Mouse (Mus musculus) heart, postnatal 36 days (tissue): ENCODE measurements at regions not wholly inside any gene's neighbourhood (a gene's known extent, or its start where the extent isn't known, plus 50 kb on each side); places are given as distances from the start of the nearest gene placed in this dataset.

ENCODE experiments used
- DNase-seq, 2 experiments: peaks; one replicate each; pipeline ENCODE4 v3.0.0; 2021 to 2022
- intact Hi-C: fragments of 180-260 bp; cut with DNase I; formaldehyde crosslinking; loops from one replicate; pipeline ENCODE4 v1.15.1; 2025

GRCm38 (mm10) chr5:91841066-91841465 lies 121.8 kb downstream of the Rchy1 start:
- no peak for DNase-seq
- intact Hi-C loops, result no loop called here

GRCm38 (mm10) chr5:91828481-91828880 lies 134.4 kb downstream of the Rchy1 start:
- DNase-seq, result no peak
- intact Hi-C loops, result no loop called here

- intact Hi-C loops, result no loop called here
- no peak for DNase-seq
These were observed 136.2 kb downstream of the Rchy1 start for GRCm38 (mm10) chr5:91826636-91827035.

GRCm38 (mm10) chr5:91822844-91823576 lies 139.9 kb downstream of the Rchy1 start:
- no peak for DNase-seq
- intact Hi-C loops, result no loop called here

- intact Hi-C loops, result loop anchor here (10.0 kb wide), 1 partner anchor 944 kb away; no protein-coding TSS in a partner anchor
- DNase-seq, result no peak
These were observed 144.1 kb downstream of the Rchy1 start for GRCm38 (mm10) chr5:91818800-91819199.

- intact Hi-C loops, result loop anchor here (10.0 kb wide), 1 partner anchor 943 kb away; no protein-coding TSS in a partner anchor
- no peak for DNase-seq
These were observed 144.7 kb downstream of the Rchy1 start for GRCm38 (mm10) chr5:91818195-91818594.

- DNase-seq, result no peak
These were observed 146.4 kb downstream of the Rchy1 start for GRCm38 (mm10) chr5:91816376-91816950.

GRCm38 (mm10) chr5:91814956-91815355 lies 147.9 kb downstream of the Rchy1 start:
- no peak for DNase-seq
- intact Hi-C loops, result loop anchor here (10.0 kb wide), 1 partner anchor 940 kb away; no protein-coding TSS in a partner anchor

More at GRCm38 (mm10) chr5:91816376-91816950, 146.4 kb downstream of the Rchy1 start:
- intact Hi-C loops, result loop anchor here (10.0 kb wide), 1 partner anchor 942 kb away; no protein-coding TSS in a partner anchor

GRCm38 (mm10) chr5:91814417-91814762 lies 148.5 kb downstream of the Rchy1 start:
- intact Hi-C loops, result loop anchor here (10.0 kb wide), 1 partner anchor 940 kb away; no protein-coding TSS in a partner anchor

GRCm38 (mm10) chr5:91813547-91814416 lies 149.1 kb downstream of the Rchy1 start:
- DNase-seq, result no peak
- intact Hi-C loops, result loop anchor here (10.0 kb wide), 1 partner anchor 939 kb away; no protein-coding TSS in a partner anchor

More at GRCm38 (mm10) chr5:91814417-91814762, 148.5 kb downstream of the Rchy1 start:
- no peak for DNase-seq

- no peak for DNase-seq
- intact Hi-C loops, result no loop called here
These were observed 155.5 kb downstream of the Rchy1 start for GRCm38 (mm10) chr5:91807070-91808065.

- DNase-seq, result no peak
- intact Hi-C loops, result no loop called here
These were observed 161.4 kb downstream of the Rchy1 start for GRCm38 (mm10) chr5:91801297-91801980.

GRCm38 (mm10) chr5:91797362-91797761 lies 165.5 kb downstream of the Rchy1 start:
- intact Hi-C loops, result no loop called here
- DNase-seq, result peak in 1 of 2 experiments; percentile 4

- no peak for DNase-seq
- intact Hi-C loops, result no loop called here
These were observed 170.1 kb downstream of the Rchy1 start for GRCm38 (mm10) chr5:91792732-91793131.

- intact Hi-C loops, result no loop called here
These were observed 172.5 kb downstream of the Rchy1 start for GRCm38 (mm10) chr5:91790412-91790811.

GRCm38 (mm10) chr5:91783966-91784365 lies 178.9 kb downstream of the Rchy1 start:
- no peak for DNase-seq
- intact Hi-C loops, result no loop called here

More at GRCm38 (mm10) chr5:91790412-91790811, 172.5 kb downstream of the Rchy1 start:
- DNase-seq, result no peak

- intact Hi-C loops, result no loop called here
- no peak for DNase-seq
These were observed 185.9 kb downstream of the Rchy1 start for GRCm38 (mm10) chr5:91776971-91777370.

- no peak for DNase-seq
- intact Hi-C loops, result no loop called here
These were observed 188.8 kb downstream of the Rchy1 start for GRCm38 (mm10) chr5:91774065-91774464.

GRCm38 (mm10) chr5:91767886-91768285 lies 195.0 kb downstream of the Rchy1 start:
- intact Hi-C loops, result no loop called here
- DNase-seq, result no peak
